Mouse (Mus musculus) R1 (cell line): ENCODE measurements around the gene Tmub1.
A peak's percentile ranks its signal among the peaks of the same experiment; 100 is the strongest.

Experiments used
- DNase-seq: peaks from one replicate; pipeline ENCODE4 v3.0.0-alpha.2; 2018; ENCODE audit warnings: low read depth, low spot score

The Tmub1 gene

GRCm38 (mm10) chr5:24453985-24454303 is 6.3 kb upstream of the Tmub1 start:
- no peak for DNase-seq

DNA sequence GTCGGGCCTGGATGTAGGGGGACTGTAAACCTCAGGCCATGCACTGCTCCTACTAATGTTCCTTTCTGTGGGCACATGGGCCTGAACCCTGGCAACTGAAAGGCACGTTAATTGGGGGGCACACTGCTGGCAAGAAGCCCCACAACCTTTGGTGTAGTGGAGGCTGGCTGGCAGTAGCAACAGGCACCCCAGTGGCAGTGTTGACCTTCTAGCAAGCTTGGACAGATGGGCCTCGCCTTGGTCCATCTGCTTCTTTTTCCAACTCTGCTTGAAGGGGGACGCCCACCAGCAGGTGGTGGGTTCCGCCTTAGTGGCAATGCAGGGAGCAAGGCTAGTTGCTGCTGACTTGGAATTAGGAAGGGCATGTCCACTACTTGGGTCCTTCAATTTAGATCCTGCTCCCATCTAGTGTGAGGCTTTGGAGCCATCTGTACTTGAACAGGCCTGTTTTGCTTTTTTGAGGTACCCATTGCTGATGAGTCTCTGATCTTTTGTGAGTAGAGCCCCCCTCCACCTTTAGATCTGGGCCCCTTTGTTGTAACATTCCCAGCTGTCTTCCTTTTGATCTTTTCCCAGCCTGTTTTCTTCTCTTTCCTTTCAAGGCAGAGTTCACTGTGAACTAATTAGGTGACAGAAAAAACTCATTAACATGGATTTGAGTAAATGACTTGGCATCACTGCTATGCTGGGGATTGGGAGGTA is 5.8 kb upstream of the Tmub1 start:
- no peak for DNase-seq

DNA sequence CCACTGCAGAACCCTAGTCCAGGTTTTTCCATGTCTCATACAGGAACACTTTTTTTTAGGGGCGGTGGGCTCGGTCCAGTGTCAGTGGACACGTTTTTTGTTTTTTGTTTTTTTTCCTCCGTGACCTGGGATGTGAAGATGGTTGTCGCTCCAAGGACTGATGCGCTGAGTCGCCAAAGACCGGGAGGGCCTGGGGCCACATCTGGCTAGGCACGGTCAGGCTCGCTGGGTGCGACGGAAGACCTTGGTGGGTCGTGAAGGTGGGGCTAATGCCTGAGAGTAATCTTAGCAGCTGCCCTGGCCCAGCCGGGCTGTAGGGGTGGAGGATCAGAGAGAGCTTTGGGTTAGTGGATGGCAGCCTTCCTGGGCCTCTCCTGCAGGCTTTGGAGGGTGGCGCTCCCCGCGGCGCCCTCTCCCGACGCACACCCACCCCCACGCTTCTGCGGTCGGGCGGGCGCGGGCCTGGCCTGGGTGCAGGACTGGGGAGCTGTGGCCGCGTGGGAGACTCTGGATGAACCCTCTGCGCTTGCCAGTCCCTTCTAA is 5.1 kb upstream of the Tmub1 start:
- no peak for DNase-seq

- no peak for DNase-seq
Measured at GRCm38 (mm10) chr5:24452030-24452690, 4.5 kb upstream of the Tmub1 start, which contains the start of gene Agap3. Gene Agap3 (plus strand): TSS chr5:24452177.

DNA sequence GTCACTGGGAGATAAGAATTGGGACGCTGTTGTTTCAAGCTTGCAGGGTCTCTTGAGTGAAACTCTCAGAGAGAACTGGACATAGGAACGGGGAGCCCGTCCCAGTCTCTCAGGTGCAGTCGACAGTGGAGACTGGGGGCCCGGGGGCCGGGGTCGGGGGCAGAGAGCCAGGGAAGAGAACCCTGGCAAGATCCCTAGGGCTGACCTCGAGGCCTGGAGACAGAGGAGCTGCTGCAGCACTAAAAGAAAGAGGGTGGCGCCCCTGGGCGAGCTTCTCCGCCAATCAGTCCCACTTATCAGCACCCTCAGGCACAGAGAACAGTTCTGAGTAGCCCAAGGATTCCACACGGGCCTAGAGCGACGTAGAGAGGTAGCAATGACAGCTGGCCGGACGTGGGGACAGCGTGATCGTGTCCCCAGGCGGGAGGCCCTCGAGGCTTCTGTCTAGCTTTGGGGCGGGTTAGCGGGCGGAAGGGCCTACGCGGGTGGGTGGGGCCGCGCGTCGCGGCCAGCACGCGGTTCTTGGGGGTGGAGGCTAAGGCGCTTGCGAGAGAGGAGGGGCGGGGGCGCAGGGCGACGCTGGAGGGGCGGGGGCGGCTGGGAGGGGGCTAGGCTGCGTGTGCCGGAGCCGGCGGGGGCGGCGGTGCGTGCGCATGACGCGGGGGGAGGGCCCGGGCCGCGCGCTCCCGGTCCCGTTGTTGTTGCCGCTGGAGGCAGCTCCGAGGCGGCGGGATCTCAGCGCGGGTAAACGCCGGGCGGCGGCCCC is 3.8 kb upstream of the Tmub1 start:
- peak; percentile 88 for DNase-seq

GRCm38 (mm10) chr5:24446630-24447029 is 1.0 kb downstream of the Tmub1 start:
- no peak for DNase-seq

- no peak for DNase-seq
Measured at GRCm38 (mm10) chr5:24445428-24446080, 2.1 kb downstream of the Tmub1 start.

DNA sequence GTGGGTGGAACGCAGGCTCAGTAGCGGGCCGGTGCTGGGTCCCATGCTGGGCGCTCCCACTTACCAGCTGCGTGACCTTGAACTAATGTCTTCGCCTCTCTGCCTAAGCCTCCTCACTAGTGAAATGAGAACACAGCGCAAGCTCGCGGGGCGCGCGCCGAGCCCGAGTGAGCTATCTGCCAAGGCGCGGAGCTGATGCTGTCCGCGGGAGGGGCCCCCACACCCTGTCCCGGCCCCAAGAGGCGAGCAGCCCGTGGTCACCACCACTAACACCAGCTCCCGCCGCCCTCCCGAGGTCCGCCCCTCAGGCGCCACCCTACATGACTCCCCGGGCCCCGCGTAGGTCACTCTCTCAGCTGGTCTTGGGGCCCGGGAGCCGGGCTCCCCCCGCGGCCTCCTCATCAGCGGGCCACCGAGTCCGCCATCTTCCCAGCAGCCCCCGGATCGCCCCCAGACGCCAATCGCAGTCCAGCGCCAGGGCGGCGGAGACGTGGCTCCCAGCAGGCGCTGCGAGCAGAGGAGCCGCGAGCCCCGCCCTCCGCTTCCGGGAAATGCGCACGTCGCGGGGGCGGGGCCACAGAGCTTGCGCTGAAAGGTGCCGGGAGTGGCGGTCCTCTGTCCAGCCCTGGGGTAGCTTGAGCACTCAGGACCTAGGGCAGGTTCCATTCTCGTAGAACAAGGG is 2.8 kb downstream of the Tmub1 start, which contains the start of gene Fastk:
TSS of gene Fastk (minus strand) at position 542 of the 682 bp plus-strand sequence.
- peak; percentile 93 for DNase-seq

- DNase-seq: no peak
Measured at GRCm38 (mm10) chr5:24443927-24444326, 3.7 kb downstream of the Tmub1 start.

DNA sequence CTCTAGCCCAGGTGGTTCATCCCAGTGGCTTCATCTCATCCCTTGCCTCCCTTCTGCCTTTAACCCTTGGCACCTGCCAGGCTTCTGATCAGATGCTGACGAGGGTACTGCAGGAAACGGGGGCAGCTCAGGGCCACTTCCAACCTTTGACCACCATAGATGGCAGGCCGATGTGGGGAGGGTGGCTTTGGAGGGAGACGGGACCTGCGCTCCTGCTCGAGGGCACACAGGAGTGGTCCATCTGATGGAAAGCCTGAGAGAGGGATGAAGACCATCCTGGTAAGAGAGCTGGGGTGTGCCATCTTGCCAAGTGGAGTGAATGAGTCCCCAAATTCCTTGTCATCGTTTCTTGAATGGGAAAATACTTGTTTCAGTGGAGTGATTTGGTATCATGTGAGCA is 4.5 kb downstream of the Tmub1 start:
- DNase-seq: no peak

GRCm38 (mm10) chr5:24442029-24442428 is 5.6 kb downstream of the Tmub1 start:
- DNase-seq: no peak

- no peak for DNase-seq
Measured at GRCm38 (mm10) chr5:24441187-24441586, 6.5 kb downstream of the Tmub1 start.

GRCm38 (mm10) chr5:24433993-24434392 is 13.7 kb downstream of the Tmub1 start:
- DNase-seq: no peak

GRCm38 (mm10) chr5:24428596-24428995 is 19.1 kb downstream of the Tmub1 start:
- DNase-seq: no peak

DNA sequence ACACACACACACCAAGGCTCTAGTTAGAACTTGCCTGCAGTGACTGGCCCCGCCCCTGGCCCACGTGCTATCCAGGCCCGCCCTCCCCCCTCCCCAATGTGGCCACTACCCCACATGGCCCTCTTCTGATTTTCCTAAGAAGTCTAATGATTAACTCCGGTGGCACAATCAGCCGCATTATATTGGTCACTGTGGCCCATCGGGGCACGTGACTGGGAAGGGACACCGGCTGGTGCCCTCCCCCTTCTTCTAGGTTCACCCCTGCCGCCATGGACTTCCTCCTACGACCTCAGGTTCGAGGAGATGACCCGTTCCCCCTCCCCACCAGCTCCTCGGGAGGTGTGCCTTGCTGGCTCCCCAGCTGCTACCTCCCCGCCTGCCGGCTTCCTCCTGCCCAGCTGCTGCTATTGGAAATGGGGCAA is 19.7 kb downstream of the Tmub1 start:
- no peak for DNase-seq

GRCm38 (mm10) chr5:24427285-24427633 is 20.4 kb downstream of the Tmub1 start:
- no peak for DNase-seq

DNA sequence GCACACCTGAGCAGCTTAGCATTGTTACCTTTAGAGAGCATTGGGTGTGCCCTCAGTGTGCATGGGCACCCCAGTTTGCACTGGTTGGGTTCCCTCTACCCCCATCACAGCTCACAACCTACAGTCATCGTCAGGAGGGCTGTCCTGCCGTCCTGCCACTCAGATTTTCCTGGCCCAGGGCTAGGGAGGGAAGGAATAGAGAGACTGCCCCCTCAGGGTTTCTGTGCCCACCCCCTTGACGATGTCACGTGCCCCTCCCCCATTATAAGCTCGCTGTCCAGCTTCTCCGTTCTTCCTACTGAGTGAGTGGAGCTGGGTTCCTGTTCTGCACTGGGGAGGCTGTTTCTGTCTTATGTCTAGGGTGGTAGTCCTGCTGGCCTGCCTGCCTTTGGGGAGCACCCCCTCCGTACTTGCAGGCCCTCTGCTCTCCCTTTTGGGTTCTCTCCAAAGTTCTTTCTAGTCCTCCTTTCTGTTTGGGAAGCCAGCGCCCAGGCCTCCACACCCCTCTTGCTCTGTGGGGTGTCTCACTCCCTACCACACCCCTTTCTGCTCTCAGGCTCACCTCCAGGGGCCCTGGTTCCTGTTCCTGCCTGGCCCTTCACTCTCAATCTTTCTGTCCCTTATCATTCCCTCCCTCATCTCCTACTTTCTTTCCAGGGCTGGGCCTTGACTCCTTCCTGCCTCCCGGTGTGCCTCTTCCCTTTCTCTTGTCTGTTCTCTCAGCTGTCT is 20.9 kb downstream of the Tmub1 start:
- DNase-seq: peak; percentile 43

- DNase-seq: no peak
Measured at GRCm38 (mm10) chr5:24426037-24426432, 21.6 kb downstream of the Tmub1 start.

GRCm38 (mm10) chr5:24425421-24426036 is 22.1 kb downstream of the Tmub1 start:
- peak; percentile 83 for DNase-seq

DNA sequence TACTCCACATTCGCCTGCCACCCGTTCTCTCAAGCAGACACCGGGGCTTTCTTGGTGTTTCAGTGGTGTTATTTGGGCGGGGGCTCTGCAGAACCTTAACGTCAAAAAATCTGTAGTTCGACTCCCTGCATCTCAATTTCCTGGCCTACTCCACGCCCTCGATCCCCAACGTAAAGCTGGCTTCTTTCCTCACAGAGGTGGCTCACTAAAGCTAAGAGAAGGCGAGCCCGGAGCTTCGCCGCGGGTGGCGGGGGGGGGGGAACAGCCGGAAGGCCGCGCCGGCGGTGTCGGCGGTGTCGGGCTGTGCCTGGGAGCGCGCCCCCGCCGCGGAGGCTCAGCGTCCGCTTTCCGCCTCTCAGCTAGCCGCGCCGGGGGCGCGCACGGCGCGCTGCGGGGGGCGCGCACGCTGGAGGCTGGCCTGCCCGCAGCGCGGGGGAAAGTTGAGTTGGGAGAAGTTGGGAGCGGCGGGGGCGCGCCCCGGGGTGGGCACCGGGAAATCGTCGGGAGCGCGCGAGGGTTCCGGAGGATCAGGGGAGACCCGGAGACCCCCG is 22.7 kb downstream of the Tmub1 start:
- DNase-seq: peak; percentile 78
